In genomic region chr2:124126853-124127252, GRCm38 (mm10) we compare ENCODE assay signal across 24 mouse cellular contexts. TPM values are rescaled to one million over a fixed set of nuclear protein-coding genes. Genes with fewer than 3 reads are reported as not detected.
DNase-seq lines count a peak whose midpoint lies in the region; ATAC-seq lines count a peak whose summit lies in the region.
"Had no signal": no experiment of that assay in that cellular context is flagged by ENCODE, and none has a peak within 500 bp of the region (broad histone marks: within the 10 kb centered on the region; RNA-seq: fewer than 3 reads in every experiment).

No protein-coding gene starts in this region.

- H3K4me2 ChIP-seq in heart, embryonic 12.5 days, result no peak overlapping the region
- H3K4me2 ChIP-seq: forebrain, embryonic 15.5 days; hindbrain, embryonic 13.5 days; kidney, embryonic 15.5 days had no signal

- H3K27ac ChIP-seq in heart, embryonic 12.5 days (ENCODE audit: poor library complexity, severe bottlenecking), result peak overlapping the region; percentile 79
- H3K27ac ChIP-seq: embryonic facial prominence, embryonic 10.5 days; forebrain, embryonic 15.5 days; hindbrain, embryonic 13.5 days; kidney, embryonic 15.5 days had no signal

- peaks cover 9% of the 10 kb centered on the region for H3K4me1 ChIP-seq in heart, embryonic 12.5 days (replicated peaks)
- H3K4me1 ChIP-seq: embryonic facial prominence, embryonic 10.5 days; forebrain, embryonic 15.5 days; hindbrain, embryonic 13.5 days; kidney, embryonic 15.5 days had no signal

- no peak for DNase-seq in heart, adult 18-20 months
- peak; percentile 15 to 28 for DNase-seq in left cerebral cortex, adult 18-20 months (ENCODE audit: low spot score in 2 of 2)
- DNase-seq in left cerebral cortex, postnatal 10 days (ENCODE audit: extremely low spot score in 1 of 2, low spot score in 2 of 2), result no peak
- peak; percentile 31 to 34 for DNase-seq in right cerebral cortex, adult 2 months (ENCODE audit: low spot score in 2 of 2)
- no peak for DNase-seq in right cerebral cortex, postnatal 14 days
- no peak for DNase-seq in urinary bladder, adult 18-20 months (ENCODE audit: low spot score in 2 of 2)
- DNase-seq: adrenal gland, adult 2 months; B cell, adult 2 months; cerebellum, adult 11-12 months; cerebellum, postnatal 10 days; gastrocnemius, postnatal 36 days; heart, postnatal 14 days; kidney, adult 11 months; kidney, postnatal 36 days; layer of hippocampus, postnatal 36 days; lung, postnatal 4 days had no signal

- H3K4me3 ChIP-seq in heart, embryonic 12.5 days, result no peak overlapping the region
- H3K4me3 ChIP-seq: embryonic facial prominence, embryonic 10.5 days; forebrain, embryonic 15.5 days; hindbrain, embryonic 13.5 days; kidney, embryonic 15.5 days had no signal

- no peak overlapping the region for H3K9ac ChIP-seq in heart, embryonic 12.5 days
- H3K9ac ChIP-seq: forebrain, embryonic 15.5 days; hindbrain, embryonic 13.5 days; kidney, embryonic 15.5 days had no signal

- H3K27me3 ChIP-seq in heart, embryonic 12.5 days (replicated peaks), result no peaks in the 10 kb centered on the region
- H3K27me3 ChIP-seq: CH12.LX; forebrain, embryonic 15.5 days; hindbrain, embryonic 13.5 days; kidney, embryonic 15.5 days; Patski had no signal

- WGBS in heart, embryonic 12.5 days, result 13% methylated on average over 3 of the region's 3 CpGs

- intact Hi-C loops in left cerebral cortex, postnatal 10 days (cut with DNase I), result no loop called here

- peak; percentile 55; the same call in 1 of the 2 replicates for ATAC-seq in heart, embryonic 12.5 days (ENCODE audit: insufficient number of reproducible peaks, low FRiP score)
- ATAC-seq: forebrain, embryonic 15.5 days; Patski had no signal

- no peaks in the 10 kb centered on the region for H3K9me3 ChIP-seq in heart, embryonic 12.5 days (replicated peaks)
- H3K9me3 ChIP-seq: embryonic facial prominence, embryonic 10.5 days; forebrain, embryonic 15.5 days; hindbrain, embryonic 13.5 days; kidney, embryonic 15.5 days had no signal

- H3K36me3 ChIP-seq in heart, embryonic 12.5 days, result no peaks in the 10 kb centered on the region
- H3K36me3 ChIP-seq: embryonic facial prominence, embryonic 10.5 days; forebrain, embryonic 15.5 days; G1E; hindbrain, embryonic 13.5 days; kidney, embryonic 15.5 days had no signal

RNA-seq across cellular contexts. Expression of gene Sema6d, which starts 37.1 kb away (rescaled TPM):
- polyA plus RNA-seq in heart, embryonic 12.5 days (2016; fragmentation: Nextera tagmentation; extraction: Ambion mirVana), result 27.5 and 29.2 TPM in 2 replicates
- 10 to 100 TPM; 11.3 to 11.9 TPM for total RNA-seq in heart, adult 18-20 months (2021)
- 10 to 100 TPM; 44.1 to 44.7 TPM for total RNA-seq in left cerebral cortex, adult 18-20 months (2021)
- 10 to 100 TPM; 71.8 to 78.0 TPM for total RNA-seq in left cerebral cortex, postnatal 10 days (2021)
- total RNA-seq: CH12.LX had no signal
- polyA plus RNA-seq: G1E had no signal

Comparison
In these comparisons a context has a peak if more than half of its experiments do, and no peak if none do; other contexts are left out.
1. DNase-seq: peak in left cerebral cortex, adult 18-20 months (2 of 2) and right cerebral cortex, adult 2 months (2 of 2); none in heart, adult 18-20 months (0 of 2), left cerebral cortex, postnatal 10 days (0 of 2), right cerebral cortex, postnatal 14 days (single experiment) and urinary bladder, adult 18-20 months (0 of 2).